Mouse (Mus musculus) CD4-positive helper T cell, adult 2 months (primary cell): ENCODE measurements around the gene Nanos1.

ENCODE experiments used
- DNase-seq: peaks from one replicate; pipeline ENCODE4 v3.0.0-alpha.2; 2012; ENCODE audit warnings: low read depth, missing footprints, low spot score

Nanos1 gene

GRCm38 (mm10) chr19:60788214-60788960, 32.6 kb downstream of the Nanos1 start:
- no peak for DNase-seq

- DNase-seq = peak; percentile 41
Measured at GRCm38 (mm10) chr19:60789452-60789851, 33.7 kb downstream of the Nanos1 start.

- DNase-seq = peak; percentile 75
Measured at GRCm38 (mm10) chr19:60789919-60790506, 34.2 kb downstream of the Nanos1 start.

- peak; percentile 97 for DNase-seq
Measured at GRCm38 (mm10) chr19:60790551-60791161, 34.9 kb downstream of the Nanos1 start, which contains the start of gene Eif3a. TSS of gene Eif3a (minus strand) at chr19:60790658.

- no peak for DNase-seq
Measured at GRCm38 (mm10) chr19:60791164-60791563, 35.4 kb downstream of the Nanos1 start.

GRCm38 (mm10) chr19:60793170-60793707, 37.5 kb downstream of the Nanos1 start:
- no peak for DNase-seq

- no peak for DNase-seq
Measured at GRCm38 (mm10) chr19:60795244-60795643, 39.5 kb downstream of the Nanos1 start.

GRCm38 (mm10) chr19:60797415-60797814, 41.6 kb downstream of the Nanos1 start:
- DNase-seq = no peak

- DNase-seq = no peak
Measured at GRCm38 (mm10) chr19:60799867-60800569, 44.2 kb downstream of the Nanos1 start.

GRCm38 (mm10) chr19:60804903-60805302, 49.1 kb downstream of the Nanos1 start:
- no peak for DNase-seq
